Mouse (Mus musculus) midbrain, embryonic 14.5 days (tissue): ENCODE results near the gene Nfix. TPM values are rescaled to one million over a fixed set of nuclear protein-coding genes. Genes with fewer than 3 reads are reported as not detected.

Experiments
- ATAC-seq: fragments of 200-750 bp; cut with Nextera tagmentation; 2 replicates; pipeline ENCODE4 v1.8.0; 2017; ENCODE audit warnings: moderate number of reproducible peaks, moderate library complexity; ENCODE audit not compliant: low FRiP score, low TSS enrichment
- DNase-seq: peaks from one replicate; pipeline ENCODE4 v3.0.0-alpha.2; 2015
- H3K27ac ChIP-seq: fragments of 300-500 bp; sonication (generic); replicated peaks from 2 replicates; pipeline ENCODE4 v1.5.1; 2014; ENCODE audit warnings: mild to moderate bottlenecking, low read depth, low read length, moderate library complexity
- H3K27me3 ChIP-seq: fragments of 300-500 bp; sonication (generic); 2 replicates; pipeline ENCODE4 v1.6.1; 2014; ENCODE audit warnings: low read length, control low read depth, mixed read lengths; ENCODE audit not compliant: control insufficient read depth, insufficient read depth
- H3K36me3 ChIP-seq: fragments of 300-500 bp; sonication (generic); 2 replicates; pipeline ENCODE4 v1.6.1; 2014; ENCODE audit warnings: low read length, control low read depth; ENCODE audit not compliant: control insufficient read depth, insufficient read depth
- H3K4me1 ChIP-seq: fragments of 300-500 bp; sonication (generic); 2 replicates; pipeline ENCODE4 v1.6.1; 2014; ENCODE audit warnings: mild to moderate bottlenecking, antibody characterized with exemption, low read length, control low read depth; ENCODE audit not compliant: control insufficient read depth, insufficient read depth
- H3K4me2 ChIP-seq: fragments of 300-500 bp; sonication (generic); 2 replicates; pipeline ENCODE4 v1.6.1; 2014; ENCODE audit warnings: mild to moderate bottlenecking, low read length, moderate library complexity
- H3K4me3 ChIP-seq: fragments of 300-500 bp; sonication (generic); replicated peaks from 2 replicates; pipeline ENCODE4 v1.5.1; 2014; ENCODE audit warnings: low read depth, low read length
- H3K9ac ChIP-seq: fragments of 300-500 bp; sonication (generic); replicated peaks from 2 replicates; pipeline ENCODE4 v1.6.1; 2014; ENCODE audit warnings: mild to moderate bottlenecking, low read length, moderate library complexity
- H3K9me3 ChIP-seq: fragments of 300-500 bp; sonication (generic); 2 replicates; pipeline ENCODE4 v1.6.1; 2016; ENCODE audit warnings: low read length, control low read depth, mixed read lengths; ENCODE audit not compliant: control insufficient read depth
- WGBS: fragments of 180-500 bp; shearing (Covaris S2); extraction: QIAGEN DNeasy Blood & Tissue Kit; methylation state at CpG from one replicate; pipeline ENCODE4 v1.1.7; 2014; 5-methylcytosine and 5-hydroxymethylcytosine counted together
- polyA plus RNA-seq: library from polyadenylated mRNA; unstranded; fragments of >200 nt; fragmentation: Nextera tagmentation; extraction: Ambion mirVana; gene quantifications from 2 replicates; pipeline ENCODE4 v1.2.1, GENCODE M21; 2014

The Nfix gene
- polyA plus RNA-seq, 1 experiment from 2014 or later: 45.9 TPM

- Histone ChIP-seq H3K27ac (peak overlapping the region; percentile 85), H3K4me1 (peaks cover 17% of the 10 kb centered on the region), H3K27me3 (peaks cover 73% of the 10 kb centered on the region), H3K36me3 (no peaks in the 10 kb centered on the region), H3K9me3 (no peaks in the 10 kb centered on the region), H3K4me3 (no peak overlapping the region), H3K9ac (peak overlapping the region; percentile 34; the same call in 1 of the 2 replicates), H3K4me2 (peak overlapping the region; percentile 50)
- ATAC-seq (no peak), DNase-seq (no peak)
- 8% methylated on average over 7 of the region's 7 CpGs for WGBS
These were observed 24.5 kb downstream of the Nfix start for GRCm38 (mm10) chr8:84775621-84776113.

- Histone ChIP-seq H3K9ac (peak overlapping the region; percentile 34; the same call in 1 of the 2 replicates), H3K27ac (peak overlapping the region; percentile 85), H3K27me3 (peaks cover 71% of the 10 kb centered on the region), H3K4me1 (peaks cover 17% of the 10 kb centered on the region), H3K4me2 (peak overlapping the region; percentile 50), H3K9me3 (no peaks in the 10 kb centered on the region), H3K4me3 (no peak overlapping the region), H3K36me3 (no peaks in the 10 kb centered on the region)
- ATAC-seq (no peak), DNase-seq (no peak)
- 5% methylated on average over 13 of the region's 13 CpGs for WGBS
These were observed 25.0 kb downstream of the Nfix start for GRCm38 (mm10) chr8:84775105-84775591.

GRCm38 (mm10) chr8:84774473-84774911, 25.7 kb downstream of the Nfix start:
- H3K4me1 ChIP-seq: peaks cover 14% of the 10 kb centered on the region
- H3K4me3 ChIP-seq: no peak overlapping the region
- H3K4me2 ChIP-seq: peak overlapping the region; percentile 50
- DNase-seq (peak; percentile 72), ATAC-seq (peak; percentile 51; the same call in 1 of the 2 replicates)
- H3K27ac ChIP-seq: peak overlapping the region; percentile 85
- H3K9ac ChIP-seq: no peak overlapping the region
- WGBS: 3% methylated on average over 10 of the region's 10 CpGs
- H3K9me3 ChIP-seq: no peaks in the 10 kb centered on the region
- peaks cover 65% of the 10 kb centered on the region for H3K27me3 ChIP-seq
- H3K36me3 ChIP-seq: no peaks in the 10 kb centered on the region

GRCm38 (mm10) chr8:84773833-84774232, 26.3 kb downstream of the Nfix start:
- peaks cover 11% of the 10 kb centered on the region for H3K4me1 ChIP-seq
- H3K9ac ChIP-seq: peak overlapping the region; percentile 42
- H3K4me3 ChIP-seq: peak overlapping the region; percentile 24
- under 1% methylated on average over 19 of the region's 19 CpGs for WGBS
- DNase-seq (peak; percentile 82), ATAC-seq (peak; percentile 81)
- H3K27ac ChIP-seq: peak overlapping the region; percentile 33
- no peaks in the 10 kb centered on the region for H3K9me3 ChIP-seq
- H3K4me2 ChIP-seq: peak overlapping the region; percentile 50
- H3K27me3 ChIP-seq: peaks cover 58% of the 10 kb centered on the region
- no peaks in the 10 kb centered on the region for H3K36me3 ChIP-seq

GRCm38 (mm10) chr8:84773304-84773703, 26.8 kb downstream of the Nfix start:
- ATAC-seq: no peak
- H3K9me3 ChIP-seq: no peaks in the 10 kb centered on the region
- peak overlapping the region; percentile 24 for H3K4me3 ChIP-seq
- no peaks in the 10 kb centered on the region for H3K36me3 ChIP-seq
- H3K27ac ChIP-seq: peak overlapping the region; percentile 33
- peak overlapping the region; percentile 50 for H3K4me2 ChIP-seq
- DNase-seq: no peak
- peaks cover 11% of the 10 kb centered on the region for H3K4me1 ChIP-seq
- peak overlapping the region; percentile 42 for H3K9ac ChIP-seq
- peaks cover 53% of the 10 kb centered on the region for H3K27me3 ChIP-seq
- 1% methylated on average over 9 of the region's 9 CpGs for WGBS

- WGBS: 12% methylated on average over 3 of the region's 3 CpGs
- Histone ChIP-seq H3K4me2 (peak overlapping the region; percentile 50), H3K27me3 (peaks cover 48% of the 10 kb centered on the region), H3K9me3 (no peaks in the 10 kb centered on the region), H3K4me1 (peaks cover 11% of the 10 kb centered on the region), H3K9ac (no peak overlapping the region; the same call in 1 of the 2 replicates), H3K4me3 (peak overlapping the region; percentile 12; the same call in 1 of the 2 replicates), H3K36me3 (no peaks in the 10 kb centered on the region; the same call in 1 of the 2 replicates), H3K27ac (no peak overlapping the region)
- no peak for DNase-seq
- ATAC-seq: no peak
These were observed 27.5 kb downstream of the Nfix start for GRCm38 (mm10) chr8:84772628-84773027.

GRCm38 (mm10) chr8:84771941-84772378, 28.2 kb downstream of the Nfix start:
- H3K4me2 ChIP-seq: peak overlapping the region; percentile 50
- no peak overlapping the region; the same call in 1 of the 2 replicates for H3K27ac ChIP-seq
- DNase-seq (peak; percentile 56), ATAC-seq (no peak)
- H3K36me3 ChIP-seq: no peaks in the 10 kb centered on the region; the same call in 1 of the 2 replicates
- no peaks in the 10 kb centered on the region for H3K9me3 ChIP-seq
- H3K4me3 ChIP-seq: peak overlapping the region; percentile 12
- peaks cover 48% of the 10 kb centered on the region for H3K27me3 ChIP-seq
- WGBS: 5% methylated on average over 34 of the region's 34 CpGs
- H3K4me1 ChIP-seq: peaks cover 11% of the 10 kb centered on the region
- H3K9ac ChIP-seq: peak overlapping the region; percentile 34; the same call in 1 of the 2 replicates

GRCm38 (mm10) chr8:84771000-84771687, 29.0 kb downstream of the Nfix start:
- H3K27me3 ChIP-seq: peaks cover 40% of the 10 kb centered on the region
- ATAC-seq (no peak), DNase-seq (no peak)
- H3K4me1 ChIP-seq: peaks cover 12% of the 10 kb centered on the region
- no peak overlapping the region for H3K27ac ChIP-seq
- 28% methylated on average over 5 of the region's 5 CpGs for WGBS
- H3K9ac ChIP-seq: no peak overlapping the region; the same call in 1 of the 2 replicates
- peak overlapping the region; percentile 12; the same call in 1 of the 2 replicates for H3K4me3 ChIP-seq
- H3K4me2 ChIP-seq: peak overlapping the region; percentile 50
- H3K36me3 ChIP-seq: no peaks in the 10 kb centered on the region; the same call in 1 of the 2 replicates
- H3K9me3 ChIP-seq: no peaks in the 10 kb centered on the region
